Mouse (Mus musculus) CD8-positive naive resting alpha-beta T cell, adult 2 months (primary cell): ENCODE data around the gene Dstyk.

ENCODE experiments used
- DNase-seq, 2 experiments: peaks; one replicate each; pipeline ENCODE4 v3.0.0; 2022; ENCODE audit warnings: low read depth in 2 of 2, low spot score in 2 of 2

The Dstyk gene

GRCm38 (mm10) chr1:132509771-132510170, 92.4 kb downstream of the Dstyk start:
- DNase-seq, result no peak

DNA sequence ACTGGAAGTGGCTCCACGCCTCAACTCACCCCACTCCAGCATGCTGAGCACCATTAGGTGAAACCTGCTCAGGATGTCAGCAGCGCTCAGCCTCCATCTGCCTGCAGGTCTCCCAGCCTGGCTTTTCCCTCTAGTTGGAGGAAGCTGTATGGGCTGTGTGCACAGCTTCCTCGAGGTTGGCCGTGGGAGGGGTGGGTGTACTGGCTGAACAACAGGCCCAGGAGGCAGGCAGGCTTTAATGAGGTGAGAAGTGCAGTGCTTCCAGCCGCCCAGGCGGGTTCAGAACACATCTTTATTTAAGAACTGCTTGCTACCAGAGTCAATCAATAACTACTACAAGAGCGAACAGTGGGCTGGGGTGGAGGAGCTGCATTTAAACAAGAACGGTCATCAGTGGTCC, 94.2 kb downstream of the Dstyk start:
- DNase-seq, result no peak

DNA sequence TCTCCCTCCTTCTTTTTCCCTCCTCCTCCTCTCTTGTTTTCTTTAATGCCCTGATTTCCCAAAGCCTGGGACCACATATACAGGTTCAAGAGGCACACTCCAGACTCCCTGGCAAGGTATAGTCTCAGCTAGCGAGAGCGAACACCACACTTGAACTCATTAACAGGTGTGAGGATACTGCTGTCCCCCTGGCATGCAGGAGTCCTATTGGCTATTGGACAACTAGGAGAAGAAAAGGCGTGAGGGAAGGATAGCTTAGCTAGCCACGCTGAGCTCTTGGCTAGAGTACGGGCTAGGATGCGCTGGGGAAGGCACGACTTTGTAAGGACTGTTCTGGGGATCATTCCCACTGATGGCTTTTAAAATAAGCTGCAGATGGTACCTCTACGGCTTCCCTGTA, 94.8 kb downstream of the Dstyk start:
- no peak for DNase-seq

- no peak for DNase-seq
These were observed 98.0 kb downstream of the Dstyk start for GRCm38 (mm10) chr1:132515339-132515738.
